Mouse (Mus musculus) ES-Bruce4 (cell line): Measurements from ENCODE around the gene Yars. TPM values are rescaled to one million over a fixed set of nuclear protein-coding genes. Genes with fewer than 3 reads are reported as not detected.

Source experiments
- H3K27ac ChIP-seq: 2 replicates; pipeline ENCODE4 v1.5.1; 2012; ENCODE audit warnings: low read length, inconsistent platforms; ENCODE audit not compliant: insufficient read depth
- H3K27me3 ChIP-seq: 2 replicates; pipeline ENCODE4 v1.6.1; 2012; ENCODE audit warnings: mild to moderate bottlenecking, low read length, inconsistent platforms; ENCODE audit not compliant: control insufficient read depth, poor library complexity, insufficient read depth, severe bottlenecking
- H3K36me3 ChIP-seq: 2 replicates; pipeline ENCODE4 v1.6.1; 2012; ENCODE audit warnings: inconsistent platforms, mild to moderate bottlenecking, low read length, moderate library complexity; ENCODE audit not compliant: control insufficient read depth, poor library complexity, insufficient read depth, severe bottlenecking
- H3K4me1 ChIP-seq: one replicate; pipeline ENCODE4 v1.8.1; 2011; ENCODE audit warnings: low read length; ENCODE audit not compliant: control insufficient read depth, insufficient read depth
- H3K4me3 ChIP-seq: 2 replicates; pipeline ENCODE4 v1.5.1; 2011; ENCODE audit warnings: low read depth, mild to moderate bottlenecking, low read length
- H3K9ac ChIP-seq: 2 replicates; pipeline ENCODE4 v1.6.1; 2012; ENCODE audit warnings: low read depth, mild to moderate bottlenecking, inconsistent platforms; ENCODE audit not compliant: poor library complexity, severe bottlenecking
- H3K9me3 ChIP-seq: replicated peaks from 2 replicates; pipeline ENCODE4 v1.6.1; 2012; ENCODE audit warnings: mild to moderate bottlenecking, low read length, inconsistent platforms; ENCODE audit not compliant: control insufficient read depth, poor library complexity, insufficient read depth, severe bottlenecking
- CTCF ChIP-seq: IDR thresholded peaks from one replicate; pipeline ENCODE4 v1.8.1; 2011; ENCODE audit warnings: low read depth, low read length
- EP300 ChIP-seq: IDR thresholded peaks from 2 replicates; pipeline ENCODE4 v1.6.1; 2011; ENCODE audit warnings: low read depth, low read length; ENCODE audit not compliant: insufficient read depth
- POLR2A ChIP-seq: IDR thresholded peaks from one replicate; pipeline ENCODE4 v1.8.1; 2011; ENCODE audit warnings: low read length; ENCODE audit not compliant: insufficient read depth
- polyA plus RNA-seq: library from polyadenylated mRNA; stranded (reverse); fragments of >200 nt; gene quantifications from 2 replicates; pipeline ENCODE4 v1.2.4, GENCODE M21; 2011; ENCODE audit warnings: low read depth; ENCODE audit not compliant: missing spikeins, insufficient read depth, insufficient read length

The Yars gene
- polyA plus RNA-seq, 1 experiment, result 99.8 TPM

GRCm38 (mm10) chr4:129223421-129224281, 34.1 kb downstream of the Yars start:
- Histone ChIP-seq H3K27me3 (no peaks in the 10 kb centered on the region), H3K9ac (peak overlapping the region; percentile 24), H3K27ac (0 out of 2 replicates have a peak overlapping the region, but pooled peaks have one; percentile 1), H3K4me1 (peaks cover 8% of the 10 kb centered on the region), H3K9me3 (no peaks in the 10 kb centered on the region), H3K4me3 (peak overlapping the region; percentile 4; the same call in 1 of the 2 replicates), H3K36me3 (peaks cover 44% of the 10 kb centered on the region)
- TF ChIP-seq POLR2A (no peak), CTCF (no peak), EP300 (no peak)

GRCm38 (mm10) chr4:129225315-129225714, 35.8 kb downstream of the Yars start:
- peaks cover 31% of the 10 kb centered on the region for H3K36me3 ChIP-seq

GRCm38 (mm10) chr4:129226441-129226963, 36.9 kb downstream of the Yars start:
- H3K27ac ChIP-seq, result peak overlapping the region; percentile 89
- H3K9me3 ChIP-seq, result no peaks in the 10 kb centered on the region
- H3K27me3 ChIP-seq, result no peaks in the 10 kb centered on the region
- peaks cover 23% of the 10 kb centered on the region for H3K36me3 ChIP-seq
- peak overlapping the region; percentile 46; the same call in 1 of the 2 replicates for H3K9ac ChIP-seq
- TF ChIP-seq POLR2A (no peak), EP300 (peak; percentile 80)
- H3K4me3 ChIP-seq, result peak overlapping the region; percentile 76
- H3K4me1 ChIP-seq, result peaks cover 6% of the 10 kb centered on the region

More at GRCm38 (mm10) chr4:129225315-129225714, 35.8 kb downstream of the Yars start:
- Histone ChIP-seq H3K4me3 (no peak overlapping the region), H3K27ac (no peak overlapping the region), H3K9ac (no peak overlapping the region), H3K4me1 (peaks cover 9% of the 10 kb centered on the region), H3K27me3 (no peaks in the 10 kb centered on the region), H3K9me3 (no peaks in the 10 kb centered on the region)
- TF ChIP-seq CTCF (no peak), POLR2A (no peak), EP300 (no peak)

GRCm38 (mm10) chr4:129227170-129227984, 37.8 kb downstream of the Yars start:
- peak; percentile 84 for TF ChIP-seq EP300
- TF ChIP-seq CTCF, result no peak
- peak overlapping the region; percentile 46 for H3K9ac ChIP-seq
- no peaks in the 10 kb centered on the region for H3K27me3 ChIP-seq
- no peaks in the 10 kb centered on the region for H3K9me3 ChIP-seq
- peaks cover 6% of the 10 kb centered on the region for H3K4me1 ChIP-seq
- peak overlapping the region; percentile 89 for H3K27ac ChIP-seq
- peaks cover 18% of the 10 kb centered on the region for H3K36me3 ChIP-seq
- H3K4me3 ChIP-seq, result peak overlapping the region; percentile 76

GRCm38 (mm10) chr4:129227985-129228381, 38.4 kb downstream of the Yars start:
- peak overlapping the region; percentile 46 for H3K9ac ChIP-seq
- peak overlapping the region; percentile 76 for H3K4me3 ChIP-seq
- H3K4me1 ChIP-seq, result peaks cover 6% of the 10 kb centered on the region
- H3K27ac ChIP-seq, result peak overlapping the region; percentile 76
- no peaks in the 10 kb centered on the region for H3K27me3 ChIP-seq
- H3K36me3 ChIP-seq, result peaks cover 18% of the 10 kb centered on the region
- TF ChIP-seq EP300, result no peak
- no peak for TF ChIP-seq POLR2A
- no peak for TF ChIP-seq CTCF
- no peaks in the 10 kb centered on the region for H3K9me3 ChIP-seq
